Mouse (Mus musculus) liver, embryonic 16.5 days (tissue): Measurements from ENCODE around the gene Ppm1d. TPM values are rescaled to one million over a fixed set of nuclear protein-coding genes. Genes with fewer than 3 reads are reported as not detected.

Experiments
- ATAC-seq: fragments of 200-750 bp; cut with Nextera tagmentation; 2 replicates; pipeline ENCODE4 v1.8.0; 2017; ENCODE audit warnings: low read depth, mild to moderate bottlenecking, moderate number of reproducible peaks, moderate library complexity
- H3K27ac ChIP-seq: fragments of 300-500 bp; sonication (generic); 2 replicates; pipeline ENCODE4 v1.5.1; 2014; ENCODE audit warnings: mild to moderate bottlenecking, low read length
- H3K27me3 ChIP-seq: fragments of 300-500 bp; sonication (generic); 2 replicates; pipeline ENCODE4 v1.6.1; 2014; ENCODE audit warnings: low read depth, low read length, mixed read lengths; ENCODE audit not compliant: control insufficient read depth, insufficient read depth
- H3K36me3 ChIP-seq: fragments of 300-500 bp; sonication (generic); 2 replicates; pipeline ENCODE4 v1.6.1; 2014; ENCODE audit warnings: mild to moderate bottlenecking; ENCODE audit not compliant: control insufficient read depth, insufficient read depth
- H3K4me1 ChIP-seq: fragments of 300-500 bp; sonication (generic); 2 replicates; pipeline ENCODE4 v1.6.1; 2014; ENCODE audit warnings: low read depth, low read length, mixed read lengths; ENCODE audit not compliant: control insufficient read depth
- H3K4me2 ChIP-seq: fragments of 300-500 bp; sonication (generic); 2 replicates; pipeline ENCODE4 v1.6.1; 2014; ENCODE audit warnings: low read depth, low read length, mixed read lengths
- H3K4me3 ChIP-seq: fragments of 300-500 bp; sonication (generic); 2 replicates; pipeline ENCODE4 v1.5.1; 2014; ENCODE audit warnings: low read depth, mild to moderate bottlenecking, low read length
- H3K9ac ChIP-seq: fragments of 300-500 bp; sonication (generic); 2 replicates; pipeline ENCODE4 v1.6.1; 2014; ENCODE audit warnings: low read depth, low read length
- H3K9me3 ChIP-seq: fragments of 300-500 bp; sonication (generic); replicated peaks from 2 replicates; pipeline ENCODE4 v1.6.1; 2016; ENCODE audit warnings: low read length; ENCODE audit not compliant: control insufficient read depth
- WGBS: fragments of 180-500 bp; shearing (Covaris S2); extraction: QIAGEN DNeasy Blood & Tissue Kit; methylation state at CpG from one replicate; pipeline ENCODE4 v1.1.7; 2014; ENCODE audit not compliant: insufficient replicate concordance; 5-methylcytosine and 5-hydroxymethylcytosine counted together
- polyA plus RNA-seq: library from polyadenylated mRNA; unstranded; fragments of >200 nt; fragmentation: Nextera tagmentation; extraction: Ambion mirVana; gene quantifications from 2 replicates; pipeline ENCODE4 v1.2.1, GENCODE M21; 2015

The Ppm1d gene
- polyA plus RNA-seq, 1 experiment from 2014 or later: 18.4 TPM

DNA sequence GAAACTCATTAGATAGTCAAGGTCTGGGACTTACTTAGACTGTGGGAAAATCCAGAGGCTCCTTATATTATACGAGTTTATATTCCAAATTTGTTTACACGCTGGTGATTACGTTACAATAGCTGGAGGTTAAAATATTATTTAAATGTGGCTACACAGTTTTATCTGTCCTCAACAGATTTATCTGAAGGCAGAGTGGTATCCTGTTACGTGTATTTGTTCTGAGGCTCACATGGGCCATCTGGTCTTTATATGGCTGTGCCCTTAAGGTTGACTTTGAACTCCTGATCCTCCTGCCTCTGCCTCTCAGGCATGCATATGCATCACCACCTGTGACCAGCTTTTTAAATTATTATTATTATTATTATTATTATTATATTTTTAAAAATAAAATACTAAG is 42.8 kb downstream of the Ppm1d start:
- Histone ChIP-seq H3K4me1 (peaks cover 24% of the 10 kb centered on the region), H3K9ac (peak overlapping the region; percentile 93), H3K27ac (peak overlapping the region; percentile 90), H3K4me3 (peak overlapping the region; percentile 91), H3K9me3 (no peaks in the 10 kb centered on the region), H3K36me3 (no peaks in the 10 kb centered on the region), H3K4me2 (peak overlapping the region; percentile 77), H3K27me3 (no peaks in the 10 kb centered on the region)
- WGBS: 32% methylated on average over 4 of the region's 4 CpGs
- ATAC-seq: no peak

- Histone ChIP-seq H3K4me3 (no peak overlapping the region), H3K9ac (no peak overlapping the region), H3K4me2 (no peak overlapping the region), H3K9me3 (no peaks in the 10 kb centered on the region), H3K27me3 (no peaks in the 10 kb centered on the region), H3K27ac (no peak overlapping the region), H3K4me1 (peaks cover 2% of the 10 kb centered on the region), H3K36me3 (no peaks in the 10 kb centered on the region)
- 77% methylated on average over 6 of the region's 6 CpGs for WGBS
- ATAC-seq: no peak
Measured at GRCm38 (mm10) chr11:85359641-85360040, 48.6 kb downstream of the Ppm1d start.

GRCm38 (mm10) chr11:85361621-85362020 is 50.6 kb downstream of the Ppm1d start:
- Histone ChIP-seq H3K27ac (no peak overlapping the region), H3K4me1 (no peaks in the 10 kb centered on the region), H3K27me3 (no peaks in the 10 kb centered on the region), H3K9ac (no peak overlapping the region), H3K36me3 (0 out of 2 replicates have a peak, but pooled peaks cover 3% of the 10 kb centered on the region), H3K9me3 (no peaks in the 10 kb centered on the region), H3K4me3 (no peak overlapping the region), H3K4me2 (no peak overlapping the region)
- WGBS: 79% methylated on average over 8 of the region's 8 CpGs
- no peak for ATAC-seq

DNA sequence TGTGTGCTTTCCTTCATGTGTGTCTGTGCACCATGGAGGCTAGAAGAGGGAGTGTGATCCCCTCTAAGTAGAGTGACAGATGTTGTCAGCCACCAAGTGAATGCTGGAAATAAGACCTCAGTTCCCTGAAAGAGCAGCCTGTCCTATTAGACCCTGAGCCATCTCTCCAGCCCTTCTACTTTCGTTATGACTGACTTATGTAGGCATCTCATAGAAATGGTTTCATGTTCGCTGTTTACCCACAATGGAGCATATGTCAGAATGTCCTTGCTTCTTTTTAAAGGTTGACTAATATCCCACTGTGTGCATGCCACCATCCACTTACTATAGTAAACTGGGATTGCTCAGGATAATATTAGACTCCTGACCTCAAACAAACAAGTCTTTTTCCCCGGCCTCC is 55.1 kb downstream of the Ppm1d start:
- 77% methylated on average over 3 of the region's 3 CpGs for whole genome bisulfite sequencing
- no peak for ATAC-seq
- no peak overlapping the region for H3K4me2 ChIP-seq
- no peaks in the 10 kb centered on the region for H3K4me1 ChIP-seq
- H3K9ac ChIP-seq: no peak overlapping the region
- no peaks in the 10 kb centered on the region for H3K9me3 ChIP-seq
- no peak overlapping the region for H3K4me3 ChIP-seq
- H3K36me3 ChIP-seq: 0 out of 2 replicates have a peak, but pooled peaks cover 3% of the 10 kb centered on the region
- H3K27me3 ChIP-seq: no peaks in the 10 kb centered on the region
- no peak overlapping the region for H3K27ac ChIP-seq

- no peak for ATAC-seq
Measured at GRCm38 (mm10) chr11:85367823-85368222, 56.8 kb downstream of the Ppm1d start.

DNA sequence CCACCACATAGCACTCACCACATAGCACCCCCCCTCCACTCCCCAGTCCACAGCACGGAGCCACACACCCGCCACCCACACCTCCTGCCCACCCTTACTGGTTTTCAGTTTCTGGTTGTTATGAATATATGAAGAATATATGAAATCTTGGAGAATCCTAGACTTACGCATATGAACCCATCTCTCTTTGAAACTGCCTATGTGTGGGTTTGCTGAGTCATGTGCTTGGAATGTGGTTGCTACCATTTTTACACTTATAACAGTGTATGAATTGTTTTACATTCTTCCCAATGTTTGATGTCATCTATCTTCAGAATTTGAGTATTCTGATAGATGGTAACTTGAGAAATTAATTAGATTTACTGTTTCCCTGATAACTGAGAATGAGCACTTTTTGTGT is 68.0 kb downstream of the Ppm1d start:
- Histone ChIP-seq H3K4me2 (no peak overlapping the region), H3K27ac (no peak overlapping the region), H3K9ac (no peak overlapping the region), H3K4me1 (no peaks in the 10 kb centered on the region), H3K4me3 (no peak overlapping the region), H3K9me3 (no peaks in the 10 kb centered on the region), H3K27me3 (no peaks in the 10 kb centered on the region), H3K36me3 (no peaks in the 10 kb centered on the region)
- ATAC-seq: no peak
- 81% methylated on average over 3 of the region's 3 CpGs for WGBS

More at GRCm38 (mm10) chr11:85367823-85368222, 56.8 kb downstream of the Ppm1d start:
- H3K27me3 ChIP-seq: no peaks in the 10 kb centered on the region
- no peak overlapping the region for H3K4me2 ChIP-seq
- peaks cover 3% of the 10 kb centered on the region; the same call in 1 of the 2 replicates for H3K36me3 ChIP-seq
- H3K27ac ChIP-seq: no peak overlapping the region
- no peaks in the 10 kb centered on the region for H3K4me1 ChIP-seq
- H3K9me3 ChIP-seq: no peaks in the 10 kb centered on the region
- no peak overlapping the region for H3K9ac ChIP-seq
- H3K4me3 ChIP-seq: no peak overlapping the region
- 77% methylated on average over 3 of the region's 3 CpGs for WGBS

- 6% methylated on average over 1 of the region's 1 CpGs for WGBS
- ATAC-seq: no peak
- H3K9me3 ChIP-seq: no peaks in the 10 kb centered on the region
- no peak overlapping the region for H3K4me3 ChIP-seq
- no peak overlapping the region for H3K9ac ChIP-seq
- no peaks in the 10 kb centered on the region for H3K36me3 ChIP-seq
- no peaks in the 10 kb centered on the region for H3K27me3 ChIP-seq
- no peak overlapping the region for H3K4me2 ChIP-seq
- H3K4me1 ChIP-seq: no peaks in the 10 kb centered on the region
- H3K27ac ChIP-seq: no peak overlapping the region
Measured at GRCm38 (mm10) chr11:85380046-85380445, 69.0 kb downstream of the Ppm1d start.

DNA sequence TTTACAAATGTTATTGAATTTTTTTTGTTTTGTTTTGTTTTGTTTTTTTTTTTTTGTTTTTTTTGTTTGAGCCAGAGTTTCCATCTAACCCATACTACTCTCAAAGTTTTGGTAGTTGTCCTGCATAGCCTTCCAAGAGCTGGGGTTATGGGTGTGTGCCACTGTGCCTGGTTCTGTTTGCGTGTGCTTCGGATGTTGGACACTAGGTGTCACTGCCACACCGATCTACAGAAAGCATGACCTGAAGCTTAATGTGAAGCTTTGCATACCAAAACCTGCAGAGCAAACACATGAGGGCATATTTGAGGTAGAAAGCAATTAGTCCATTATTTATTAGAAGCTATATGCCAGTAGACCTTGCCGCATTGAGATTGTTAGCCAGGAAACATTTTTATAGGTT is 71.0 kb downstream of the Ppm1d start:
- H3K27ac ChIP-seq: no peak overlapping the region
- H3K9ac ChIP-seq: no peak overlapping the region
- H3K4me1 ChIP-seq: no peaks in the 10 kb centered on the region
- no peak overlapping the region for H3K4me3 ChIP-seq
- ATAC-seq: no peak
- H3K36me3 ChIP-seq: no peaks in the 10 kb centered on the region
- no peaks in the 10 kb centered on the region for H3K9me3 ChIP-seq
- WGBS: 22% methylated on average over 4 of the region's 4 CpGs
- H3K4me2 ChIP-seq: no peak overlapping the region
- no peaks in the 10 kb centered on the region for H3K27me3 ChIP-seq

DNA sequence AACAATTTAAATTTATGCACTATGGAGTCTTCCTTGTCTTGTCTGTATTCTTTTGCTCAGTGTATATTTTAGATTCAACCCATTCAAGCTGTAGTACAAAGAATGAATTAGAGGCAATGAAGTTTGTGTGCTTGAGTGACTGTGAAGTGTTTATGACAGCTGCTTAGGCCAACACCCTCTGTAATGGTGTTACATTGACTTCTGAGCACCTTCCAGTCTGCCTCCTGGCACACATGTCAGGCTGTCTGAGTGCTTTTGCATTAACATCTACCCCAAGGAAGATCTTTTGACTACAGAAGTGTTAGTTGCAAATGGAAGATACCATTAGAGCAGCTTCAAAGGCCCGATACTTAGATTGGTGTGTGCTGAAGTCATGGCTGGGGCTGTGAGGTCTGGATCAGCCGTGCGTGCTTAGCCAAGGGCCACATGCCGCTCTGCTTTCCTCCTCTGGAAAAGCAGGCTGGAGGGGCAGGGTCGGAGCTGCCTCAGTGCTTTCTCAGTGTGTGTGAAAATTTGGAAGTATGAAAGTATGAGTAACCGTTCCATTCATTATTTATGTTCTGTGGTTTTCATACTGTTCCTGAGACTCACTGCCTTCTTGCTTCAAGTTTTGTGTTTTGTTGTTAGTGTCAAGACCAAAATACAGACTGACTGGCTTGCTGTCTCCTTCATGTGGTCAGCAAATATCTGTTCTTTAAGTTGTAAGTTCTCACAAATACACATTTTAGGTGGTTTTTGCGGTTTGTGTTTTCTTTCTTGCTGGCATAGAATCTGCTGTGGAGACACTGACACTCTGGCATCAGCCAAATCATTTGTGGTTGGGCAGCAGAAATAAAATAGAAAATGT is 73.2 kb downstream of the Ppm1d start:
- Histone ChIP-seq H3K4me1 (no peaks in the 10 kb centered on the region), H3K4me2 (no peak overlapping the region), H3K9ac (no peak overlapping the region), H3K27me3 (no peaks in the 10 kb centered on the region), H3K36me3 (no peaks in the 10 kb centered on the region), H3K4me3 (no peak overlapping the region), H3K9me3 (no peaks in the 10 kb centered on the region), H3K27ac (no peak overlapping the region)
- ATAC-seq: no peak
- WGBS: 79% methylated on average over 7 of the region's 7 CpGs
